Comparison of ENCODE assay signal across 19 mouse cellular contexts in genomic region chr7:74719321-74719720, GRCm38 (mm10).
DNase-seq lines count a peak whose midpoint lies in the region; ATAC-seq and TF ChIP-seq lines count a peak whose summit lies in the region.
"Had no signal": no experiment of that assay in that cellular context is flagged by ENCODE, and none has a peak within 500 bp of the region (broad histone marks: within the 10 kb centered on the region; RNA-seq: fewer than 3 reads in every experiment).

No protein-coding gene starts in this region.

- peak; percentile 2 to 6 for DNase-seq in kidney, postnatal 4 days
- no peak for DNase-seq in kidney, postnatal 25 days
- DNase-seq in ES-E14 (ENCODE audit: low read depth, low spot score): peak; percentile 1
- DNase-seq in layer of hippocampus, postnatal 36 days: peak; percentile 33 to 41
- DNase-seq in right cerebral cortex, postnatal 10 days (ENCODE audit: low spot score in 2 of 2): peak; percentile 46 to 55
- DNase-seq in testis, postnatal 14 days (ENCODE audit: low spot score): no peak
- DNase-seq in forebrain, embryonic 14.5 days (ENCODE audit: low spot score): no peak
- DNase-seq: adrenal gland, adult 8-10 months; cerebellum, adult 8-10 months; gastrocnemius, adult 2 months; heart, adult 18-20 months; lung, adult 2 months; midbrain, embryonic 14.5 days; thymus, postnatal 36 days had no signal

- H3K9ac ChIP-seq in ES-E14 (ENCODE audit: insufficient read depth, low read depth, low read length, poor library complexity, severe bottlenecking): no peak overlapping the region
- no peak overlapping the region for H3K9ac ChIP-seq in forebrain, embryonic 14.5 days (ENCODE audit: low read length)
- H3K9ac ChIP-seq in heart, embryonic 11.5 days (ENCODE audit: low read depth, low read length): no peak overlapping the region
- H3K9ac ChIP-seq: embryonic facial prominence, embryonic 15.5 days; forebrain, embryonic 12.5 days; hindbrain, embryonic 13.5 days had no signal

- no peaks in the 10 kb centered on the region for H3K36me3 ChIP-seq in ES-E14 (ENCODE audit: control insufficient read depth, insufficient read depth, low read length, poor library complexity, severe bottlenecking)
- no peaks in the 10 kb centered on the region for H3K36me3 ChIP-seq in forebrain, embryonic 14.5 days (ENCODE audit: control insufficient read depth, insufficient read depth, low read length)
- no peaks in the 10 kb centered on the region for H3K36me3 ChIP-seq in heart, embryonic 11.5 days (ENCODE audit: control insufficient read depth, insufficient read depth, low read length)
- H3K36me3 ChIP-seq: embryonic facial prominence, embryonic 15.5 days; forebrain, embryonic 12.5 days; hindbrain, embryonic 13.5 days had no signal

- H3K4me3 ChIP-seq in ES-E14 (ENCODE audit: insufficient read depth in 1 of 2, low read depth in 1 of 2, low read length in 2 of 2, poor library complexity in 1 of 2, severe bottlenecking in 1 of 2): peak overlapping the region; percentile 19 to 59
- no peak overlapping the region for H3K4me3 ChIP-seq in forebrain, embryonic 14.5 days (ENCODE audit: low read depth, low read length)
- H3K4me3 ChIP-seq in heart, embryonic 11.5 days (ENCODE audit: low read depth, low read length): no peak overlapping the region
- H3K4me3 ChIP-seq: embryonic facial prominence, embryonic 15.5 days; forebrain, embryonic 12.5 days; gastrocnemius, adult 2 months; hindbrain, embryonic 13.5 days had no signal

- H3K4me2 ChIP-seq in forebrain, embryonic 14.5 days (ENCODE audit: low read length): no peak overlapping the region
- no peak overlapping the region for H3K4me2 ChIP-seq in heart, embryonic 11.5 days
- H3K4me2 ChIP-seq: embryonic facial prominence, embryonic 15.5 days; forebrain, embryonic 12.5 days; hindbrain, embryonic 13.5 days had no signal

- no peaks in the 10 kb centered on the region for H3K9me3 ChIP-seq in ES-E14 (ENCODE audit: control insufficient read depth, insufficient read depth, low read depth, low read length)
- no peaks in the 10 kb centered on the region for H3K9me3 ChIP-seq in forebrain, embryonic 14.5 days (replicated peaks; ENCODE audit: control insufficient read depth, low read length)
- H3K9me3 ChIP-seq in heart, embryonic 11.5 days (replicated peaks; ENCODE audit: control insufficient read depth, low read length): no peaks in the 10 kb centered on the region
- H3K9me3 ChIP-seq: embryonic facial prominence, embryonic 15.5 days; forebrain, embryonic 12.5 days; hindbrain, embryonic 13.5 days had no signal

- in situ Hi-C loops in ES-E14 (cut with MboI; ENCODE audit: low sequenced_read_pairs in 2 of 2, unreplicated experiment in 2 of 2): no loop called here

- H3K27me3 ChIP-seq in forebrain, embryonic 14.5 days (replicated peaks; ENCODE audit: control insufficient read depth, insufficient read depth, low read length): no peaks in the 10 kb centered on the region
- H3K27me3 ChIP-seq in heart, embryonic 11.5 days (ENCODE audit: control insufficient read depth, insufficient read depth, low read length): no peaks in the 10 kb centered on the region
- H3K27me3 ChIP-seq: embryonic facial prominence, embryonic 15.5 days; forebrain, embryonic 12.5 days; hindbrain, embryonic 13.5 days had no signal

- 94% methylated on average over 14 of the region's 14 CpGs for whole genome bisulfite sequencing in forebrain, embryonic 14.5 days
- WGBS in heart, embryonic 11.5 days (ENCODE audit: insufficient replicate concordance): 92% methylated on average over 14 of the region's 14 CpGs

- no peak for ATAC-seq in forebrain, embryonic 14.5 days
- ATAC-seq in heart, embryonic 11.5 days (replicated peaks; ENCODE audit: insufficient number of reproducible peaks, low FRiP score, low TSS enrichment): no peak
- ATAC-seq: intestine, postnatal 0 days had no signal

- H3K4me1 ChIP-seq in ES-E14 (ENCODE audit: control insufficient read depth in 2 of 2, insufficient read depth in 2 of 2, low read length in 2 of 2, poor library complexity in 1 of 2): no peaks in the 10 kb centered on the region
- no peaks in the 10 kb centered on the region for H3K4me1 ChIP-seq in forebrain, embryonic 14.5 days (ENCODE audit: control insufficient read depth, insufficient read depth, low read length)
- no peaks in the 10 kb centered on the region for H3K4me1 ChIP-seq in heart, embryonic 11.5 days (ENCODE audit: control insufficient read depth, insufficient read depth, low read length)
- H3K4me1 ChIP-seq: embryonic facial prominence, embryonic 15.5 days; forebrain, embryonic 12.5 days; hindbrain, embryonic 13.5 days had no signal

- H3K27ac ChIP-seq in ES-E14 (ENCODE audit: insufficient read depth, low read depth, low read length, poor library complexity, severe bottlenecking): no peak overlapping the region
- H3K27ac ChIP-seq in forebrain, embryonic 14.5 days (ENCODE audit: low read depth, low read length): no peak overlapping the region
- no peak overlapping the region for H3K27ac ChIP-seq in heart, embryonic 11.5 days (ENCODE audit: low read depth, low read length)
- H3K27ac ChIP-seq: embryonic facial prominence, embryonic 15.5 days; forebrain, embryonic 12.5 days; gastrocnemius, adult 2 months; hindbrain, embryonic 13.5 days had no signal

TF ChIP-seq in ES-E14, 5 proteins besides CTCF, POLR2A, EP300 and RAD21:
- TF ChIP-seq ZC3H11A (IDR thresholded peaks at IDR 0.05; ENCODE audit: borderline replicate concordance, low read depth, low read length): no peak
- no peak for TF ChIP-seq MAFK (IDR thresholded peaks at IDR 0.05; ENCODE audit: insufficient read depth, low read depth, low read length)
- no peak for TF ChIP-seq ZNF384 (IDR thresholded peaks at IDR 0.05; ENCODE audit: low read depth, low read length)
- TF ChIP-seq HCFC1 (IDR thresholded peaks at IDR 0.05; ENCODE audit: borderline replicate concordance, insufficient read depth, low read length): no peak
- no peak for TF ChIP-seq CHD2 (IDR thresholded peaks at IDR 0.05; ENCODE audit: low read depth, low read length)

Comparison
In these comparisons a context has a peak if more than half of its experiments do, and no peak if none do; other contexts are left out.
1. DNase-seq: peak in kidney, postnatal 4 days (2 of 2), ES-E14 (single experiment), layer of hippocampus, postnatal 36 days (2 of 2) and right cerebral cortex, postnatal 10 days (2 of 2); none in kidney, postnatal 25 days (0 of 2), testis, postnatal 14 days (single experiment) and forebrain, embryonic 14.5 days (single experiment).
2. H3K4me3 ChIP-seq: peak in ES-E14 (2 of 2); none in forebrain, embryonic 14.5 days (single experiment) and heart, embryonic 11.5 days (single experiment).